Mouse (Mus musculus) embryonic facial prominence, embryonic 11.5 days (tissue): ENCODE results near the gene Cisd1. TPM values are rescaled to one million over a fixed set of nuclear protein-coding genes. Genes with fewer than 3 reads are reported as not detected.

Experiments
- ATAC-seq: fragments of 200-750 bp; cut with Nextera tagmentation; replicated peaks from 2 replicates; pipeline ENCODE4 v1.8.0; 2017; ENCODE audit warnings: low read depth; ENCODE audit not compliant: insufficient number of reproducible peaks, low FRiP score, low TSS enrichment
- DNase-seq: peaks from one replicate; pipeline ENCODE4 v3.0.0-alpha.2; 2015; ENCODE audit warnings: low spot score
- H3K27ac ChIP-seq: fragments of 300-500 bp; sonication (generic); replicated peaks from 2 replicates; pipeline ENCODE4 v1.5.1; 2014; ENCODE audit warnings: mild to moderate bottlenecking, low read depth, low read length, control low read depth
- H3K27me3 ChIP-seq: fragments of 300-500 bp; sonication (generic); 2 replicates; pipeline ENCODE4 v1.6.1; 2014; ENCODE audit warnings: mild to moderate bottlenecking, low read length, moderate library complexity, mixed read lengths; ENCODE audit not compliant: control insufficient read depth, insufficient read depth
- H3K36me3 ChIP-seq: fragments of 300-500 bp; sonication (generic); replicated peaks from 2 replicates; pipeline ENCODE4 v1.6.1; 2014; ENCODE audit warnings: low read depth, mild to moderate bottlenecking, low read length, moderate library complexity, mixed read lengths; ENCODE audit not compliant: control insufficient read depth, insufficient read depth
- H3K4me1 ChIP-seq: fragments of 300-500 bp; sonication (generic); 2 replicates; pipeline ENCODE4 v1.6.1; 2014; ENCODE audit warnings: low read length, mixed read lengths; ENCODE audit not compliant: control insufficient read depth, insufficient read depth
- H3K4me2 ChIP-seq: fragments of 300-500 bp; sonication (generic); 2 replicates; pipeline ENCODE4 v1.6.1; 2014; ENCODE audit warnings: low read depth, mild to moderate bottlenecking, control low read depth, low read length, moderate library complexity
- H3K4me3 ChIP-seq: fragments of 300-500 bp; sonication (generic); 2 replicates; pipeline ENCODE4 v1.5.1; 2014; ENCODE audit warnings: low read depth, low read length, control low read depth
- H3K9ac ChIP-seq: fragments of 300-500 bp; sonication (generic); replicated peaks from 2 replicates; pipeline ENCODE4 v1.6.1; 2014; ENCODE audit warnings: mild to moderate bottlenecking, control low read depth, low read length
- H3K9me3 ChIP-seq: fragments of 300-500 bp; sonication (generic); replicated peaks from 2 replicates; pipeline ENCODE4 v1.6.1; 2016; ENCODE audit warnings: mild to moderate bottlenecking, low read length, inconsistent platforms, mixed read lengths; ENCODE audit not compliant: control insufficient read depth
- WGBS: fragments of 180-500 bp; shearing (Covaris S2); extraction: QIAGEN DNeasy Blood & Tissue Kit; methylation state at CpG from one replicate; pipeline ENCODE4 v1.1.7; 2014; 5-methylcytosine and 5-hydroxymethylcytosine counted together
- polyA plus RNA-seq: library from polyadenylated mRNA; unstranded; fragments of >200 nt; fragmentation: Nextera tagmentation; extraction: Ambion mirVana; gene quantifications from 2 replicates; pipeline ENCODE4 v1.2.1, GENCODE M21; 2014

Cisd1 gene
- polyA plus RNA-seq, 1 experiment from 2014 or later: 128 TPM

- H3K36me3 ChIP-seq: no peaks in the 10 kb centered on the region
Observed at GRCm38 (mm10) chr10:71380406-71380805, 35.7 kb upstream of the Cisd1 start.

GRCm38 (mm10) chr10:71376014-71376413 lies 31.3 kb upstream of the Cisd1 start:
- no peak overlapping the region for H3K4me2 ChIP-seq
- H3K36me3 ChIP-seq: no peaks in the 10 kb centered on the region
- DNase-seq (no peak), ATAC-seq (no peak)
- 90% methylated on average over 6 of the region's 6 CpGs for WGBS
- H3K4me3 ChIP-seq: no peak overlapping the region
- no peaks in the 10 kb centered on the region for H3K4me1 ChIP-seq
- H3K9ac ChIP-seq: no peak overlapping the region
- no peaks in the 10 kb centered on the region for H3K9me3 ChIP-seq
- H3K27me3 ChIP-seq: no peaks in the 10 kb centered on the region
- H3K27ac ChIP-seq: no peak overlapping the region

More at GRCm38 (mm10) chr10:71380406-71380805, 35.7 kb upstream of the Cisd1 start:
- no peak for ATAC-seq
- WGBS: 95% methylated on average over 7 of the region's 7 CpGs
- Histone ChIP-seq H3K4me3 (no peak overlapping the region), H3K27ac (no peak overlapping the region), H3K4me1 (no peaks in the 10 kb centered on the region), H3K4me2 (no peak overlapping the region), H3K27me3 (no peaks in the 10 kb centered on the region), H3K9me3 (no peaks in the 10 kb centered on the region), H3K9ac (no peak overlapping the region)
- DNase-seq: no peak

- H3K36me3 ChIP-seq: no peaks in the 10 kb centered on the region
- no peaks in the 10 kb centered on the region for H3K9me3 ChIP-seq
- H3K4me3 ChIP-seq: no peak overlapping the region
- H3K27ac ChIP-seq: no peak overlapping the region
- ATAC-seq (no peak), DNase-seq (no peak)
- no peak overlapping the region for H3K9ac ChIP-seq
- 86% methylated on average over 11 of the region's 11 CpGs for WGBS
- no peaks in the 10 kb centered on the region for H3K27me3 ChIP-seq
- no peaks in the 10 kb centered on the region for H3K4me1 ChIP-seq
- H3K4me2 ChIP-seq: no peak overlapping the region
Observed at GRCm38 (mm10) chr10:71373706-71374105, 29.0 kb upstream of the Cisd1 start.

- no peaks in the 10 kb centered on the region for H3K27me3 ChIP-seq
- no peak overlapping the region for H3K9ac ChIP-seq
- WGBS: 74% methylated on average over 6 of the region's 6 CpGs
- no peaks in the 10 kb centered on the region for H3K9me3 ChIP-seq
- DNase-seq (no peak), ATAC-seq (no peak)
- H3K4me1 ChIP-seq: no peaks in the 10 kb centered on the region
- H3K4me3 ChIP-seq: no peak overlapping the region
- no peaks in the 10 kb centered on the region for H3K36me3 ChIP-seq
- H3K27ac ChIP-seq: no peak overlapping the region
- no peak overlapping the region for H3K4me2 ChIP-seq
Observed at GRCm38 (mm10) chr10:71371881-71372280, 27.1 kb upstream of the Cisd1 start.

GRCm38 (mm10) chr10:71369466-71369865 lies 24.7 kb upstream of the Cisd1 start:
- Histone ChIP-seq H3K4me3 (no peak overlapping the region), H3K27ac (no peak overlapping the region), H3K4me2 (no peak overlapping the region), H3K36me3 (no peaks in the 10 kb centered on the region), H3K27me3 (no peaks in the 10 kb centered on the region), H3K9ac (no peak overlapping the region), H3K4me1 (no peaks in the 10 kb centered on the region), H3K9me3 (no peaks in the 10 kb centered on the region)
- DNase-seq (no peak), ATAC-seq (no peak)
- WGBS: 83% methylated on average over 3 of the region's 3 CpGs

GRCm38 (mm10) chr10:71368128-71368940 lies 23.6 kb upstream of the Cisd1 start:
- H3K4me3 ChIP-seq: no peak overlapping the region
- no peak for DNase-seq
- H3K9ac ChIP-seq: no peak overlapping the region
- no peak for ATAC-seq
- H3K9me3 ChIP-seq: no peaks in the 10 kb centered on the region
- H3K27ac ChIP-seq: no peak overlapping the region
- no peaks in the 10 kb centered on the region for H3K36me3 ChIP-seq
- no peak overlapping the region for H3K4me2 ChIP-seq
- H3K4me1 ChIP-seq: no peaks in the 10 kb centered on the region
- H3K27me3 ChIP-seq: no peaks in the 10 kb centered on the region
- WGBS: 87% methylated on average over 16 of the region's 16 CpGs

- Histone ChIP-seq H3K27me3 (no peaks in the 10 kb centered on the region), H3K4me2 (no peak overlapping the region), H3K36me3 (no peaks in the 10 kb centered on the region), H3K9ac (no peak overlapping the region), H3K4me3 (no peak overlapping the region), H3K27ac (no peak overlapping the region), H3K4me1 (no peaks in the 10 kb centered on the region), H3K9me3 (no peaks in the 10 kb centered on the region)
- ATAC-seq (no peak), DNase-seq (no peak)
- WGBS: 90% methylated on average over 10 of the region's 10 CpGs
Observed at GRCm38 (mm10) chr10:71363858-71364257, 19.1 kb upstream of the Cisd1 start.

- 78% methylated on average over 8 of the region's 8 CpGs for WGBS
- Histone ChIP-seq H3K27me3 (no peaks in the 10 kb centered on the region), H3K4me3 (no peak overlapping the region), H3K36me3 (no peaks in the 10 kb centered on the region), H3K9ac (no peak overlapping the region), H3K4me1 (no peaks in the 10 kb centered on the region), H3K27ac (no peak overlapping the region), H3K4me2 (no peak overlapping the region), H3K9me3 (no peaks in the 10 kb centered on the region)
- ATAC-seq (no peak), DNase-seq (no peak)
Observed at GRCm38 (mm10) chr10:71363440-71363839, 18.7 kb upstream of the Cisd1 start.
